Mouse (Mus musculus): ENCODE results near the gene Acod1. TPM values are rescaled to one million over a fixed set of nuclear protein-coding genes. Genes with fewer than 3 reads are reported as not detected.

Acod1 gene
- polyA plus RNA-seq, 1 experiment: 0.15 TPM

DNA sequence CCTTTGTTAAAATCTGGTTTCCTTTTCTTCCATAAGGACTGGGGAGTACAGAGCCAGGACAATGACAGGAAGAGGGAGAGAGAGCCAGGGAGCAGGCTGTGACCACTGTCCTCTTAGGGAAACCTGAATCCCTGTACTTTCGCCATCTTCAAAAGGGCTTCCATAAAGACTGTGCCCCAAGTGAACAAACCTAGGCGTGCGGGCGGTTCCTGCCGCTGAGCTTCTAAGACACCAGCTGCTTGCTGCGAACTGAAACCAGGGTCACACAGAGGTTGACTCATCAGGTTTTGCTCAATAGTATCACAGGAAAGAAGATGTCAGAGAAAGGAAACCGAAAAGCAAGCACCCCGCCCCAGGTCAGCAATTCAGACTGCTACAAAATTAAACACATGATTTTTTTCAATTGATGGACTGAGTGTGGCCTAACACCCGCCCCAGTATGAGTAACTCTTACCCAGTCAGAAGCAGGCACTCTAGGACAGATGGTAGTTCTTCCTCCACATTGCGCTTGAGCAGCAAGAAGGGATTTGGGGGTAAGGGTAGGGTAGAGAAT lies 13.4 kb upstream of the Acod1 start:
- no peaks in the 10 kb centered on the region for H3K36me3 ChIP-seq (ENCODE audit: control insufficient read depth, insufficient read depth, low read length)
- DNase-seq (ENCODE audit: low read depth in 1 of 2, low spot score in 2 of 2): peak; percentile 45 to 48
- no peak overlapping the region for H3K4me3 ChIP-seq (ENCODE audit: extremely low read depth, insufficient read depth, insufficient read length)
- peak overlapping the region; percentile 41 for H3K27ac ChIP-seq (ENCODE audit: insufficient read depth, low read length)
- WGBS: 17% methylated on average over 10 of the region's 10 CpGs
- H3K4me1 ChIP-seq (ENCODE audit: control insufficient read depth, insufficient read depth, insufficient read length): peaks cover 12% of the 10 kb centered on the region
- TF ChIP-seq POLR2A (IDR thresholded peaks at IDR 0.05; ENCODE audit: low read depth, low read length): no peak
- TF ChIP-seq CTCF (IDR thresholded peaks at IDR 0.05; ENCODE audit: extremely low read depth, insufficient read depth, insufficient read length, insufficient replicate concordance): no peak
- H3K27me3 ChIP-seq (ENCODE audit: control insufficient read depth, insufficient read depth, low read length): no peaks in the 10 kb centered on the region

DNA sequence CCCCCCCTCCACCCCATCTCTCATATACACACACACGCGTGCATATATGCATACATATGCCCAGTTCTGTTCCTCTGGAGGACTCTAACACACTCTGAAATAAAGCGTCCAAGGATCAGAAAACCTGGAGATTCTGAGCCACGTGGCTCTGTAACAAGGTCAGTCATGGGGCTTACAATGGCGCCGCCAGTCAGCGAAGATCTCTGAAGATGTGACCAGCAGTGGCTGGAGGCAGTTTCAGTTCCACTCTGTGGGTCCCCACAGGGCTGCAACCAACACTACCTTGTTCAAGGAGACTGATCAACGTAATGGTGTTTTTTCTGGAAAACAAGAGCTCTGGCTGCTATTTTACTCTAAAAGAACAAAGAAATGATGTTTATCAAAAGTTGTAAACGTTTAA lies 12.7 kb upstream of the Acod1 start:
- no peak overlapping the region for H3K4me3 ChIP-seq (ENCODE audit: extremely low read depth, insufficient read depth, insufficient read length)
- peaks cover 12% of the 10 kb centered on the region for H3K4me1 ChIP-seq (ENCODE audit: control insufficient read depth, insufficient read depth, insufficient read length)
- WGBS: 58% methylated on average over 9 of the region's 9 CpGs
- no peak overlapping the region for H3K27ac ChIP-seq (ENCODE audit: insufficient read depth, low read length)
- no peaks in the 10 kb centered on the region for H3K36me3 ChIP-seq (ENCODE audit: control insufficient read depth, insufficient read depth, low read length)
- no peaks in the 10 kb centered on the region for H3K27me3 ChIP-seq (ENCODE audit: control insufficient read depth, insufficient read depth, low read length)
- peak in 1 of 2 experiments; percentile 46 for DNase-seq (ENCODE audit: low read depth in 1 of 2, low spot score in 2 of 2)
- TF ChIP-seq POLR2A (IDR thresholded peaks at IDR 0.05; ENCODE audit: low read depth, low read length) (no peak), CTCF (IDR thresholded peaks at IDR 0.05; ENCODE audit: extremely low read depth, insufficient read depth, insufficient read length, insufficient replicate concordance) (no peak)

GRCm38 (mm10) chr14:103037016-103037415 lies 9.8 kb upstream of the Acod1 start:
- H3K27ac ChIP-seq (ENCODE audit: insufficient read depth, low read length): no peak overlapping the region
- no peaks in the 10 kb centered on the region for H3K36me3 ChIP-seq (ENCODE audit: control insufficient read depth, insufficient read depth, low read length)
- peaks cover 12% of the 10 kb centered on the region; the same call in 1 of the 2 replicates for H3K4me1 ChIP-seq (ENCODE audit: control insufficient read depth, insufficient read depth, insufficient read length)
- WGBS: 15% methylated on average over 3 of the region's 3 CpGs
- no peaks in the 10 kb centered on the region for H3K27me3 ChIP-seq (ENCODE audit: control insufficient read depth, insufficient read depth, low read length)
- TF ChIP-seq CTCF (IDR thresholded peaks at IDR 0.05; ENCODE audit: extremely low read depth, insufficient read depth, insufficient read length, insufficient replicate concordance) (no peak), POLR2A (IDR thresholded peaks at IDR 0.05; ENCODE audit: low read depth, low read length) (no peak)
- peak; percentile 43 to 75 for DNase-seq (ENCODE audit: low read depth in 1 of 2, low spot score in 2 of 2)
- no peak overlapping the region for H3K4me3 ChIP-seq (ENCODE audit: extremely low read depth, insufficient read depth, insufficient read length)

DNA sequence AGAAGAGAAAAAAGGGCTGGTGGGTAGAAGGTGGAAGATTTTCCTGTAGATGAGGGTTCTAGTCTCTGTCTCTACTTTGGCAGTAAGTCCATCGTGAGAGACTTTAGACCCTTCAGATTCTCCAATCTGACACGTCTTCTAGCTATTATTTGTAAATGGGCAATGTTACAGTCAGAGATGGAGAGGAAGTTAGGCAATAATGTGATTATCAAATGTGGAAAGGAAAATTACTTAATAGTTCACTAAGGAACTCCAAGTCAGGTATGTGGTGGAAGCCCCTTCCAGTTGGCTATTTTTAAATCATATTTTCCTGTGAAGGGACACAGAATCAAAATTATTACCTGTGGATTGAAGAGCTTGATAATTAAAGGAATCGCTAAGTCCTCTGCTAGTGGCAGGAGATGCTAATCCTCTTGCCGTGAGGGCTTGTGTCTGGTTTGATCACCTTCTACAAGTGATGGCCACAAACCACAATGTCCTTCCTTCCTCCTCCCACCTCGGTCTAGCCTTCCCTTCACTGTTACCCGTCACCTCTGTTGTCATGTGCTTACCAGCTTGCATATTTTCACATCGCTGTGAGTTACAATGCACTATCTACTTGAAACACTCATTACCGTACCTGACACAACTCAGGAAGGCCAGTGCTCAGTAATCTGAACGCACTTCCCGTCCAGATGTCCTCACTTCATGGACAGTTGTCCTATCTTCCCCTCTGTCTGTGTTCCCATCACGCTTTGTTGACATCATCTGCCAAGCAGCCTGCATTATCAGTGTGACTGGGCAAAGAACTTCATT lies 1.7 kb downstream of the Acod1 start:
- TF ChIP-seq POLR2A (IDR thresholded peaks at IDR 0.05; ENCODE audit: low read depth, low read length): no peak
- no peak for TF ChIP-seq CTCF (IDR thresholded peaks at IDR 0.05; ENCODE audit: extremely low read depth, insufficient read depth, insufficient read length, insufficient replicate concordance)
- no peaks in the 10 kb centered on the region for H3K36me3 ChIP-seq (ENCODE audit: control insufficient read depth, insufficient read depth, low read length)
- H3K4me3 ChIP-seq (ENCODE audit: extremely low read depth, insufficient read depth, insufficient read length): no peak overlapping the region
- H3K27ac ChIP-seq (ENCODE audit: insufficient read depth, low read length): no peak overlapping the region
- no peaks in the 10 kb centered on the region for H3K27me3 ChIP-seq (ENCODE audit: control insufficient read depth, insufficient read depth, low read length)
- 28% methylated on average over 11 of the region's 11 CpGs for WGBS
- DNase-seq (ENCODE audit: low read depth in 1 of 2, low spot score in 2 of 2): no peak
- no peaks in the 10 kb centered on the region; the same call in 1 of the 2 replicates for H3K4me1 ChIP-seq (ENCODE audit: control insufficient read depth, insufficient read depth, insufficient read length)

GRCm38 (mm10) chr14:103051159-103051769 lies 4.5 kb downstream of the Acod1 start:
- 22% methylated on average over 8 of the region's 8 CpGs for WGBS
- Histone ChIP-seq H3K4me1 (ENCODE audit: control insufficient read depth, insufficient read depth, insufficient read length) (no peaks in the 10 kb centered on the region; the same call in 1 of the 2 replicates), H3K27ac (ENCODE audit: insufficient read depth, low read length) (no peak overlapping the region), H3K4me3 (ENCODE audit: extremely low read depth, insufficient read depth, insufficient read length) (no peak overlapping the region), H3K36me3 (ENCODE audit: control insufficient read depth, insufficient read depth, low read length) (no peaks in the 10 kb centered on the region), H3K27me3 (ENCODE audit: control insufficient read depth, insufficient read depth, low read length) (no peaks in the 10 kb centered on the region)
- DNase-seq (ENCODE audit: low read depth in 1 of 2, low spot score in 2 of 2): peak; percentile 68 to 83
- TF ChIP-seq POLR2A (IDR thresholded peaks at IDR 0.05; ENCODE audit: low read depth, low read length) (no peak), CTCF (IDR thresholded peaks at IDR 0.05; ENCODE audit: extremely low read depth, insufficient read depth, insufficient read length, insufficient replicate concordance) (peak; percentile 100)

GRCm38 (mm10) chr14:103054731-103055130 lies 8.0 kb downstream of the Acod1 start:
- TF ChIP-seq CTCF (IDR thresholded peaks at IDR 0.05; ENCODE audit: extremely low read depth, insufficient read depth, insufficient read length, insufficient replicate concordance): no peak
- TF ChIP-seq POLR2A (IDR thresholded peaks at IDR 0.05; ENCODE audit: low read depth, low read length): no peak
- H3K27me3 ChIP-seq (ENCODE audit: control insufficient read depth, insufficient read depth, low read length): no peaks in the 10 kb centered on the region
- H3K4me3 ChIP-seq (ENCODE audit: extremely low read depth, insufficient read depth, insufficient read length): no peak overlapping the region
- WGBS: 92% methylated on average over 13 of the region's 13 CpGs
- H3K36me3 ChIP-seq (ENCODE audit: control insufficient read depth, insufficient read depth, low read length): no peaks in the 10 kb centered on the region
- no peaks in the 10 kb centered on the region for H3K4me1 ChIP-seq (ENCODE audit: control insufficient read depth, insufficient read depth, insufficient read length)
- no peak for DNase-seq (ENCODE audit: low read depth in 1 of 2, low spot score in 2 of 2)
- H3K27ac ChIP-seq (ENCODE audit: insufficient read depth, low read length): no peak overlapping the region

Measured in spleen, adult 2 months (tissue).